Mouse (Mus musculus) G1E (cell line): ENCODE data around the gene B3gnt9.
"Not testable (repeated sequence)": the region's sequence is repeated elsewhere in the genome, so short reads cannot be mapped to it uniquely, and the experiment has no call there.

Experiments used
- CTCF ChIP-seq: IDR thresholded peaks from 2 replicates; pipeline ENCODE4 v1.5.1; 2012; ENCODE audit warnings: low read depth, low read length, inconsistent platforms, mixed read lengths
- GATA1 ChIP-seq: IDR thresholded peaks from 2 replicates; pipeline ENCODE4 v1.6.1; 2012; ENCODE audit warnings: borderline replicate concordance, low read length, inconsistent platforms, mixed read lengths

DNA sequence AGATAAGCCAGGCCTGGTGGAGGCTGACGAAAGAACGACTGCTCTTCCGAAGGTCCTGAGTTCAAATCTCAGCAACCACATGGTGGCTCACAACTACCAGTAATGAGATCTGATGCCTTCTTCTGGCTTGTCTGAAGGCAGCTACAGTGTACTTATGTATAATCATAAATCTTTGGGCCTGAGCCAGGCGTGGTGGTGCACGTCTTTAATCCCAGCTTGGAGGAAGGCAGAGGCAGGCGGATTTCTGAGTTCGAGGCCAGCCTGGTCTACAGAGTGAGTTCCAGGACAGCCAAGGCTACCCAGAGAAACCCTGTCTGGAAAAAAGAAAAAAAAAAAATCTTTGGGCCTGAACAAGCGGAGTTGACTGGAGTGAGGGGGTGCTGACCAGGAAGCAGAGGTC lies 36.4 kb upstream of the B3gnt9 start:
- not testable (repeated sequence) for TF ChIP-seq CTCF, GATA1
